8 mouse cellular contexts compared by ENCODE assay signal in the genomic region with DNA sequence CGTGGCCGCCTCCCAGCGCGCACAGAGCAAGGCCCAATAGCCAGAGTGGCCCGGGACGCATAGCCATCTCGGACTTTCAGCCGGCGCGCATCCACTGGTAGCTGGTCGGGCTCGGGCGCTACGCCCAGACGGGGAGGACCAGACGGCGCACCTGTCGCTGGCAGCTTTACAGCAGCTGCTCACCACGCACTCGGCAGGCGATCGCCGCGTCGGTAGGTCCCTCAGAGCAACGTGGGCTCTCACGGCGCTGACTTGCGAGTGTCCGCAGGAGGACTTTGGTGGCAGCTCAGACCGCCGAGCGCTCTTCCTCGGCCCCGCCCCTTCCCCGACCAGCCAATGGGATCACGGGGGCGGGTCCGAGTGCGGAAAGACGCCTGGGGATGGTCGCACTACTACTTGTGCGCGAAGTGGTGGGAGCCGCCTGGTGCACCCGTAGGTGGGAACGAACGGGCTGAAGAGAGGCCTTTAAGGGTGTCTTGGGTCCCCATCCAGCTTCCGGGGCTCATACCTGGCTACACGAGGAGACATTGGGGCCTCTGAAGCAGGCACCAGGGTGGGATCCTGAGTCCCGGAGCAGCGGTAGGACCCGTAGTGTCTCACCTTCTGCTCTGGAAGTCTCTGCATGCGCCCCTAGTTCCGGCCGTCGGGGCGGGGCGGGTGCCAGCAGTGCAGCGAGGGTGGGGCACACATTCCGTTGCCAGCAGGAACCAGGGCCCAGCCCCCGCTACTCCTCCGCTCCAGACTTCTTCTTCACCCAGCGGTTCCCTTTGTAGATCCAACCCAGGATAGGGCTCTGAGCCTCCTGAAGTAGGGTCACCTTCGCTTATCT. TPM values are rescaled to one million over a fixed set of nuclear protein-coding genes. Genes with fewer than 3 reads are reported as not detected.
A peak's percentile ranks its signal among the peaks of the same experiment; 100 is the strongest.
DNase-seq lines count a peak whose midpoint lies in the region; ATAC-seq and TF ChIP-seq lines count a peak whose summit lies in the region.

Gene Bmp8a, minus strand, starts transcription at position 611 of the 829 bp plus-strand sequence.

- peak within 1 kb of the TSS; percentile 84 for H3K4me3 ChIP-seq in ES-E14 (ENCODE audit: insufficient read depth in 1 of 2, low read depth in 1 of 2, low read length in 2 of 2, poor library complexity in 1 of 2, severe bottlenecking in 1 of 2)
- peak within 1 kb of the TSS; percentile 55 for H3K4me3 ChIP-seq in forebrain, embryonic 12.5 days (replicated peaks)

- in situ Hi-C loops in ES-E14 (cut with MboI; ENCODE audit: low sequenced_read_pairs in 2 of 2, unreplicated experiment in 2 of 2): no loop called here

- WGBS in forebrain, embryonic 12.5 days: under 1% methylated on average over 61 of the region's 65 CpGs

- H3K9ac ChIP-seq in ES-E14 (ENCODE audit: insufficient read depth, low read depth, low read length, poor library complexity, severe bottlenecking): peak within 1 kb of the TSS; percentile 76
- H3K9ac ChIP-seq in forebrain, embryonic 12.5 days: peak within 1 kb of the TSS; percentile 49

- H3K36me3 ChIP-seq in ES-E14 (ENCODE audit: control insufficient read depth, insufficient read depth, low read length, poor library complexity, severe bottlenecking): no peaks in the 10 kb centered on the region
- H3K36me3 ChIP-seq in forebrain, embryonic 12.5 days (replicated peaks): peaks cover 8% of the 10 kb centered on the region

- ATAC-seq in forebrain, embryonic 12.5 days (ENCODE audit: low FRiP score): peak; percentile 92
- ATAC-seq in megakaryocyte-erythroid progenitor cell, adult 5-6 weeks (replicated peaks; ENCODE audit: low FRiP score, low TSS enrichment, poor library complexity, severe bottlenecking): peak; percentile 77

- H3K4me1 ChIP-seq in ES-E14 (ENCODE audit: control insufficient read depth in 2 of 2, insufficient read depth in 2 of 2, low read length in 2 of 2, poor library complexity in 1 of 2): peaks cover 0 to 8% of the 10 kb centered on the region in 2 experiments; a peak in 2 of 4 replicates
- peaks cover 12% of the 10 kb centered on the region for H3K4me1 ChIP-seq in forebrain, embryonic 12.5 days

- peak; percentile 83 for DNase-seq in ES-E14 (ENCODE audit: low read depth, low spot score)
- DNase-seq in adrenal gland, postnatal 25 days: peak; percentile 80
- peak; percentile 64 to 70 for DNase-seq in heart, postnatal 36 days
- peak; percentile 24 to 27 for DNase-seq in left cerebral cortex, postnatal 36 days (ENCODE audit: low spot score in 2 of 2)
- peak; percentile 27 for DNase-seq in skeletal muscle tissue, adult 2 months (ENCODE audit: low read depth, low spot score)
- no peak for DNase-seq in frontal cortex, postnatal 25 days (ENCODE audit: low spot score in 2 of 2)

- 0 out of 2 replicates have a peak within 1 kb of the TSS, but pooled peaks have one; percentile 14 for H3K27ac ChIP-seq in ES-E14 (ENCODE audit: insufficient read depth, low read depth, low read length, poor library complexity, severe bottlenecking)
- no peak within 1 kb of the TSS for H3K27ac ChIP-seq in forebrain, embryonic 12.5 days

- peak within 1 kb of the TSS; percentile 93 for H3K4me2 ChIP-seq in forebrain, embryonic 12.5 days

- H3K9me3 ChIP-seq in ES-E14 (ENCODE audit: control insufficient read depth, insufficient read depth, low read depth, low read length): no peaks in the 10 kb centered on the region
- H3K9me3 ChIP-seq in forebrain, embryonic 12.5 days: no peaks in the 10 kb centered on the region

- peaks cover 47% of the 10 kb centered on the region for H3K27me3 ChIP-seq in forebrain, embryonic 12.5 days

- intact Hi-C loops in heart, postnatal 36 days (cut with DNase I): loop anchor here (5.0 kb wide), 1 partner anchor 36 kb away; no protein-coding TSS in a partner anchor
- intact Hi-C loops in left cerebral cortex, postnatal 36 days (cut with DNase I): no loop called here

TF ChIP-seq in ES-E14, 5 proteins besides CTCF, POLR2A, EP300 and RAD21:
- TF ChIP-seq ZNF384 (IDR thresholded peaks at IDR 0.05; ENCODE audit: low read depth, low read length) (no peak), MAFK (IDR thresholded peaks at IDR 0.05; ENCODE audit: insufficient read depth, low read depth, low read length) (no peak), HCFC1 (IDR thresholded peaks at IDR 0.05; ENCODE audit: borderline replicate concordance, insufficient read depth, low read length) (no peak), CHD2 (IDR thresholded peaks at IDR 0.05; ENCODE audit: low read depth, low read length) (no peak), ZC3H11A (IDR thresholded peaks at IDR 0.05; ENCODE audit: borderline replicate concordance, low read depth, low read length) (no peak)
TF ChIP-seq in ES-E14: peak in this region for 0.

RNA-seq across cellular contexts. Expression of gene Bmp8a, which starts in this region (rescaled TPM):
- 5.0 and 7.1 TPM in 2 replicates for total RNA-seq in ES-E14 (2012; rRNA removed)
- total RNA-seq in adrenal gland, postnatal 25 days (2021): not detected in 2 replicates
- 0.29 TPM in 1 of 2 replicates, not detected in the other for polyA plus RNA-seq in forebrain, embryonic 12.5 days (2016; fragmentation: Nextera tagmentation; extraction: Ambion mirVana)
- total RNA-seq in heart, postnatal 36 days (2021): under 1 TPM in 1 of 2 experiments, not detected in 1; 0.14 TPM
- under 1 TPM in 1 of 2 experiments, not detected in 1; 0.32 TPM for total RNA-seq in left cerebral cortex, postnatal 36 days (2021)
- not detected in 2 replicates for total RNA-seq in megakaryocyte-erythroid progenitor cell, adult 5-6 weeks (2014; fragmentation: Nextera tagmentation)
- not detected in 2 replicates for total RNA-seq in megakaryocyte-erythroid progenitor cell, adult 5-6 weeks (2017)

Comparison
In these comparisons a context has a peak if more than half of its experiments do, and no peak if none do; other contexts are left out.
1. Peak in DNase-seq in adrenal gland, postnatal 25 days; RNA of the gene not detected or under 1 TPM.
2. Peak in ATAC-seq, H3K4me3 ChIP-seq, H3K9ac ChIP-seq and H3K4me2 ChIP-seq in forebrain, embryonic 12.5 days; RNA of the gene not detected or under 1 TPM.
3. Peak in DNase-seq in heart, postnatal 36 days; RNA of the gene not detected or under 1 TPM.
4. Peak in DNase-seq in left cerebral cortex, postnatal 36 days; RNA of the gene not detected or under 1 TPM.
5. Peak in ATAC-seq in megakaryocyte-erythroid progenitor cell, adult 5-6 weeks; RNA of the gene not detected or under 1 TPM.
6. DNase-seq: peak in ES-E14 (single experiment) and skeletal muscle tissue, adult 2 months (single experiment); none in frontal cortex, postnatal 25 days (0 of 2).